Mouse (Mus musculus): ENCODE results near the gene Gm10295. TPM values are rescaled to one million over a fixed set of nuclear protein-coding genes. Genes with fewer than 3 reads are reported as not detected.

The Gm10295 gene
- polyA plus RNA-seq, 1 experiment from 2014 or later, result not detected

DNA sequence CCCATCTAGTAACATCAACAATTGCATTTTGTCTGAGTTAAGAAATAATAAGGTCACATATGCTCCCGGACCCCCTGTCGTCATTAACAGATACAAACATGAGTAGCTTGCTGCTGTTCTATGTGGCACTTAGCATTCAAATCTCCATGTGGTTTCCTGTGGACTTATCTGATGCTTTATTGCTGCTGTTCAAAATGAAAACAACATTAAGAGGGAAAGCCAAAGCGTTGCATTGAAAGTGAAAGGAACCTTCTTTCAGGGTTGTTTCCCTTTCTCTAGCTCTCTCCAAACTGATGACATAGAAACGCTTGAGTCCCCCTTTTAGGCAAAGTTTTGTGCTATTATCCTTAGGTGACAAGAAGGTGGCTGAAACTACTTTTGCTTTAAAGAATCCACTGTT lies 48.6 kb downstream of the Gm10295 start:
- Histone ChIP-seq H3K27me3 (replicated peaks; ENCODE audit: control insufficient read depth, insufficient read depth, low read length) (no peaks in the 10 kb centered on the region), H3K4me3 (replicated peaks; ENCODE audit: low read length) (no peak overlapping the region), H3K4me2 (ENCODE audit: low read length) (no peak overlapping the region), H3K36me3 (ENCODE audit: control insufficient read depth, insufficient read depth) (no peaks in the 10 kb centered on the region), H3K9ac (replicated peaks; ENCODE audit: low read depth, low read length) (no peak overlapping the region), H3K27ac (ENCODE audit: low read length) (no peak overlapping the region), H3K4me1 (replicated peaks; ENCODE audit: control insufficient read depth, insufficient read depth, low read length) (no peaks in the 10 kb centered on the region), H3K9me3 (ENCODE audit: control insufficient read depth, low read length) (no peaks in the 10 kb centered on the region)
- no peak for ATAC-seq
- 77% methylated on average over 4 of the region's 4 CpGs for WGBS

Measured in forebrain, embryonic 16.5 days (tissue).